Mouse (Mus musculus): ENCODE measurements around the gene Vmn2r25.
"Not testable (repeated sequence)": the region's sequence is repeated elsewhere in the genome, so short reads cannot be mapped to it uniquely, and the experiment has no call there.

Vmn2r25 gene

DNA sequence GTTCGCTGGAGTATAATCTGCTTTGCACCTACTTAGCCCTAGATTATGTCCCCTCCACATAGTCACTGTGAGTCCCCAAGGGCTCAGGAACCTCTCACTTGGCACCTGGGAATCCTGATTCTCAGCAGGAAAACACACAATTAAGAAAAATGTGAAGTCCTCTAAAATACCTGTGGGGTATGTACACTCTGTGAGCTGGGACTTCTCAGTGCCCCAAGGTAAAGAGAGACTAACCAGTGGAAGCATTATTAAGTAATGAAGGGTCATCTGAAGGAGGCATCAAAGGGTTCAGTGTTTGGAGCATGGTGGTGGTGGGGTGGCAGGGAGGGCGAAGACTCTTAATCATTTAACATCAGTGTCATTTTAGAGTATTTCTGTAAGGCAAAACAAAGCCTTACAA, at the start of gene Vmn2r25:
TSS of gene Vmn2r25 (minus strand) at position 101 of the 400 bp plus-strand sequence.
- not testable (repeated sequence) for DNase-seq (ENCODE audit: extremely low read depth, insufficient read length, low spot score)

- no peak for DNase-seq (ENCODE audit: extremely low read depth, insufficient read length, low spot score)
Observed at GRCm38 (mm10) chr6:123819951-123820350, 33.3 kb downstream of the Vmn2r25 start.

GRCm38 (mm10) chr6:123810291-123810690, 43.0 kb downstream of the Vmn2r25 start:
- DNase-seq (ENCODE audit: extremely low read depth, insufficient read length, low spot score) = not testable (repeated sequence)

DNA sequence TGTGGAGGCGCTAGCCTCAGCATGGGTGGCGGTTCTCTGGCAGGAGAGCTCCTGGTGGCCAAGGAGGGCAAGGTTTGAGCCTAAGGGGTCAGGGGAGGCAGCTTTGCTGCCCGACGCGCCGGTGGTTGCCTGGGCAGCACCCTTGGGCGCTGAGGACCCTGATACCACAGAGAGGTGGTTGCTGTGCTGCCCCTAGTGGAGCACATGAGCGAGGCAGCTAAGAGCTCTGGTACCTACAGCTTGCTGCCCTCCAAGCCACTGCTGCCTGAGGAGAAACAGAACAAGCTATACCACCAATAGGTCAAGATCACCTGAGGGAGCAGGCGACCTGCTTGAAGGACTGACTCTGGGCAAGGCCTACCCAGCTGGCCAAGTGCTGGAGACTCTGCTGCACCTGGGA, 59.5 kb downstream of the Vmn2r25 start:
- peak; percentile 1 for DNase-seq (ENCODE audit: extremely low read depth, insufficient read length, low spot score)

DNA sequence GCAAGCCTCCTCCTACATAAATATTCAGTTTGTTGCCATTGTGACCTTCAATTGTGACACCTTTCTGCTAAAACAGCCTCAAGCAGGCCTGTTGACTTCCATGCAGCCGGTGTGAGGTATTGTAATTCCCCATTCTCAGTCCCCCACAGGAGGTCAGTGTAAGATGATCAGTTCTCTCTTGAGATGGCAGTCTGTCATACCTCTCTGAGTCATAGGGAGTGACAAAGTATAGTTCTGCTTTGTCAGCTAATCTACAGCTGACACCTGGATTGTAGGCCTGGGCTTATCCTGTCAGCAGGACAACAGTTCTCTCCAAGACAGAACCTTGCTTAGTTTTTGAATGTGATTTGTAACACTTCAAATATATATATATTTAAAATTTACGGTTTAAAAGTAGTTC, 68.4 kb downstream of the Vmn2r25 start:
- no peak for DNase-seq (ENCODE audit: extremely low read depth, insufficient read length, low spot score)

- DNase-seq (ENCODE audit: extremely low read depth, insufficient read length, low spot score) = no peak
Observed at GRCm38 (mm10) chr6:123778579-123778978, 74.7 kb downstream of the Vmn2r25 start, which contains the start of gene Vmn2r24. Gene Vmn2r24, plus strand, starts transcription at chr6:123778879.

Data from 3134 (cell line).